Mouse (Mus musculus): ENCODE measurements at regions not wholly inside any gene's neighbourhood (a gene's known extent, or its start where the extent isn't known, plus 50 kb on each side); places are given as distances from the start of the nearest gene placed in this dataset.

- DNase-seq (ENCODE audit: low spot score), result no peak
These were observed 54.1 kb upstream of the Mtap start for GRCm38 (mm10) chr4:89082838-89083237.

GRCm38 (mm10) chr4:89078485-89078884, 58.4 kb upstream of the Mtap start:
- DNase-seq (ENCODE audit: low spot score), result no peak

GRCm38 (mm10) chr4:89074705-89075104, 62.2 kb upstream of the Mtap start:
- no peak for DNase-seq (ENCODE audit: low spot score)

- DNase-seq (ENCODE audit: low spot score), result no peak
These were observed 66.5 kb upstream of the Mtap start for GRCm38 (mm10) chr4:89070430-89070829.

- no peak for DNase-seq (ENCODE audit: low spot score)
These were observed 72.5 kb upstream of the Mtap start for GRCm38 (mm10) chr4:89064401-89064800.

GRCm38 (mm10) chr4:89062384-89062783, 74.5 kb upstream of the Mtap start:
- DNase-seq (ENCODE audit: low spot score), result no peak

DNA sequence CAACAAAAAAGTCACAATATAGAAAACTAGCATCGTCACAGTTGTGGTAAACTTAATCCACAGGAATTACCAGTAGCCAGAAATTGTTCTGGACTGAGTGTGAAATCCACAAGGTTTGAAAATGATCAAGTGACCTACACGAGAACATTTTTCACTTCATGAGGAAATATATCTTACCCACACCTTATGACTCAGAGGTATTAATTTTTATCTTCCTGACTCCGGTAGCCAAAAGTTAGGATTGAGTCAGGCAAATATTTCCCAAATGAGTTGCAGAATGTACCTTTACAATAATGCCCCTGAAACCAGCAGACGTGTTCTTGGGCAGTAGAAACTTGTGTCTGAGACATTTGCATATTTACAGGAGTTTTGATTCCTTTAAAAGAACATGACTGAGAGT, 75.3 kb upstream of the Mtap start:
- no peak for DNase-seq (ENCODE audit: low spot score)

DNA sequence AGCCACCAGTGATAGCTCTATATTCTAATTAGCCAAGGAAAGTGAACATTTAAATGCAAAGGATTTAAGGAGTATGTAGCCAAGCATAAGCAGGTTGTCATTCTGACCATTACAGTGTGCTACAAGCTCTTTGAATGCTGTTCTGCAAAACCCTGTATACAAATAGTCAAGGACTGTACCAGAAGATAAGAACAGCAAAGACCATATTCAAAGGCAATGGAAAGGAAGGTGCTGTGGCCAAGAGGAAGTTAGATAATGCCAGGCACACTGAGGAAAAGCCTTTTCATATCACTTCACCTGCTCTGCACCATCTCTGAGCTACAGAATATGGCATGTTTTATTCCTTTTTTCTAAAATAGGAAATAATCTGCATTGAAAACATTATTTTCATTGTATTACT, 79.3 kb upstream of the Mtap start:
- no peak for DNase-seq (ENCODE audit: low spot score)

GRCm38 (mm10) chr4:89057135-89057534, 79.8 kb upstream of the Mtap start:
- DNase-seq (ENCODE audit: low spot score), result no peak

DNA sequence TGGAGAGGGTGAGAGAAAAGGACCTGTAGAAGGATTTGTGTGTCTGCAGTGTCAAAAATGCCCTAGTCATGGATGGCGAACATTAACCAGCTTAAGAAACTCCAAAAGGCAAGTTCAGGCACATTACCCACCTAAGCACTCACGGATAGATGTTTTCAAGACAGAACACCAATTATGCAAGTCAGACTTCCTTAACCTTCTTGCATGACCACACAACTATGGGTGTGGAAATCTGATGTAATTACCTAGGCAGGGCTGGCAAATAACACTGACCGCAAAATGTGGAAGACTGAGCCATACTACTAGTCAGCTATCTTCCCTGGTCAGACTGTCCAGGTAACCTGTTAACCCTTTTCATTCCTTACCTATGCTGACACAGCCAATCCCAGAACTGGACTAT, 81.0 kb upstream of the Mtap start:
- no peak for DNase-seq (ENCODE audit: low spot score)

DNA sequence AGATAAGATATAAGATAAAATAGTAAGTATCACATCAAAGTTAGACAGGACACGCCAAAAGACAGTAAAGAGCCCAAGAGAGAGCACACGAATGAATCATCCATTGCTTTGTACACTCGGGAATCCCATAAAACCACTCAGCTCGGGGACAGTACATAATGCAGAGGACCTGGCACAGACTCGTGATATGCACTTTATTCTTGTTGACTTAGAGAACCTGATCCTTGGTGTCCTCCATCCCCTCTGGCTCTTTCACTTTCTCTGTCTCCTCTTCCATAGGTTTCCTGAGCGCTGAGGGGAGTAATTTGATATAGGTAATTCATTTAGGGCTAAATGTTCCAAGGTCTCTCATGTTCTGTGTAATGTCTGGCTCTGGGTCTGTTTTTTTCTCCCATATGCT, 83.3 kb upstream of the Mtap start:
- DNase-seq (ENCODE audit: low spot score), result no peak

GRCm38 (mm10) chr4:89051897-89052296, 85.0 kb upstream of the Mtap start:
- DNase-seq (ENCODE audit: low spot score), result no peak

GRCm38 (mm10) chr4:89050551-89051199, 86.2 kb upstream of the Mtap start:
- DNase-seq (ENCODE audit: low spot score), result no peak

- DNase-seq (ENCODE audit: low spot score), result no peak
These were observed 87.1 kb upstream of the Mtap start for GRCm38 (mm10) chr4:89049592-89050440.

- DNase-seq (ENCODE audit: low spot score), result no peak
These were observed 92.4 kb upstream of the Mtap start for GRCm38 (mm10) chr4:89044516-89044915.

DNA sequence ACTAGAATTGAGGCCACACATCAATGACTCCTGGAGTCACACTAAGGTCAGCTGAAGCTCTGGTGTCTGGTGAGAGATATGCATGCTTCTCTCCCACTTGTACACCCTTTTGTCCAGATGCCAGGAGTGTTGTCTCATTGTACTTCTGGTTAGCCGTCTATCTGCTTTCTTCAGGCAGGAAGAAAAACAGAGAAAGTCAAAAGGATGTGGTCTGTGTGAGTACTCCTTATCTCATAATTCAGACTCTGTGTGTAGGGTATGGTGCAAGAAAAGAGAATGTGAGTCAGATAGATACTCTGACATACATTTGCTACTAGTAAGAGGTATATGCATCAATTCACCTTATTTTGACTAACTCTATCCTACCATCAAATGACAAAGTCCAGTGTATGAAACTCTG, 92.9 kb upstream of the Mtap start:
- DNase-seq (ENCODE audit: low spot score), result no peak

DNA sequence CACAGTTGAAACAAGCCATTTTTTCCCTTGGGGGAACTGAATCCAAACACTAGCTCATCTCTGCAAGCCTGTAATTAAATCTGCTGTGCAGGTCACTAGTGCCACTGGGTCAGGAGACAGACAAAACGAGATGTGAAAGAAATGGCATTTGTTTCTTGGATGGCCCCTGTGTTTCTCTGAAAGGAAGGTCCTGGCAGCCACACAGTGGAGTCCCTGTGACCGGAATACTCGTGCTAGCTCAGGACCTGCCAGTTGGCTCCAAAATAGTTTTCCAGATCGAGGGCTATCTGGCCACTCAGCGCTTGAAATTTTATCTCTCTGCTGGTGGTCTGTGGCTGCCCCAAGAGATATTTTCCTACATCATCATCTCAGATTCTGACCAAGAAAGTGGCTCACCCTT, 96.1 kb upstream of the Mtap start:
- DNase-seq (ENCODE audit: low spot score), result peak; percentile 51

DNA sequence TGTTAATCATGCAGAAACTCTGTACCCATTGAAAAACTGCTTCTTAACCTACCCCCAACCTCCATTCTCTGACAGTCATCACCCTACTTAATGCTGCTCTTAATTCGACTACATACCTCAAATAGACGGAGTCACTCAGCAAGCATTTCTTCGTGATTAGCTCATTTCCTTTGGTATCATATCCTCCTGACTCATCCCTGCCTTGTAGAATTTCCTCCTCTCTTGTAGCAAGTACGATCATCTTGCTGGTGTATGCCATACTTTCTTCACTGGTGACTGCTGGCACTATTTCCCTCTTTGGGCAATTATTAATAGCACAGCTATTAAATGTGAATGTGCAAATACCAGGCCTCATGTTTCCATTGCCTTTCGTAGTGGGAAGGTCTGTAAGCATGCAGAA, 98.0 kb upstream of the Mtap start:
- DNase-seq (ENCODE audit: low spot score), result no peak

DNA sequence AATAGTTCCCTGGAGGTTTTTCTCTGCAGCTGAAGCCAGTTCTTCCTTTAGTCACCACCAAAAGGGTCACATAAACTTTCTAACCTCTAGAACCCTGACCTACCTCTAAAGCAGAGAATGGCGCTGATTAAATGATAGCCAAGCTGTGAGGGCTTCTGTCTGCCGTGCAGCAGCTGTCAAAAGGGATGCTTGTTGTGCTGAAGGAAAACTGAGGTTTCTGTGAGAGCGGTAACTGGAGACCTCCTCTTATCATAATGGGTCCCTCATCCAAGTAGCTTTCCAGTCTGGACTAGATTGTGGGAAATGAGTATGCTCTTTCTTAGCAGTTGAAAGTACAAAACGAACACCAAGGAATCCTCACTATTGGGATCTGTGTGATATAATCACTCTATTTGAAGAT, 98.8 kb upstream of the Mtap start:
- DNase-seq (ENCODE audit: low spot score), result no peak

DNA sequence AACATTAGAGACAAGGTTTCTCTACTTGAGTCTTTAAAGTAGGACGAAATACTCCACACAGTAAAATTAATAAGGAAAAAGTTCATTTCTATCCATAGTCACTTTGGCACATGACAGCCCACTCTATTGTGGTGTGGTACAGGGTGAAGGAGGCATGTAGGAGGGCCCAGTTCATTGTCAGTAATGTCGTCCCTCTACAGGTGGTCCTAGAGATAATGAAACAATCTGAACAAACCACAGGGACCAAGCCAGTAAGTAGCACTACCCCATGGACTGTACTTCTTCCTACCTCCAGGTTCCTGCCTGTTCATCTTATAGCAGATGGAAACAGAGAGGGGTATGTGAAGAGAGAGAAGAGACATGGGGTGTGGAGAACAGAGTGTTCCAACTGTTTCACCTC, 102.1 kb upstream of the Mtap start:
- no peak for DNase-seq (ENCODE audit: low spot score)

GRCm38 (mm10) chr4:89034299-89034698, 102.6 kb upstream of the Mtap start:
- DNase-seq (ENCODE audit: low spot score), result no peak

DNA sequence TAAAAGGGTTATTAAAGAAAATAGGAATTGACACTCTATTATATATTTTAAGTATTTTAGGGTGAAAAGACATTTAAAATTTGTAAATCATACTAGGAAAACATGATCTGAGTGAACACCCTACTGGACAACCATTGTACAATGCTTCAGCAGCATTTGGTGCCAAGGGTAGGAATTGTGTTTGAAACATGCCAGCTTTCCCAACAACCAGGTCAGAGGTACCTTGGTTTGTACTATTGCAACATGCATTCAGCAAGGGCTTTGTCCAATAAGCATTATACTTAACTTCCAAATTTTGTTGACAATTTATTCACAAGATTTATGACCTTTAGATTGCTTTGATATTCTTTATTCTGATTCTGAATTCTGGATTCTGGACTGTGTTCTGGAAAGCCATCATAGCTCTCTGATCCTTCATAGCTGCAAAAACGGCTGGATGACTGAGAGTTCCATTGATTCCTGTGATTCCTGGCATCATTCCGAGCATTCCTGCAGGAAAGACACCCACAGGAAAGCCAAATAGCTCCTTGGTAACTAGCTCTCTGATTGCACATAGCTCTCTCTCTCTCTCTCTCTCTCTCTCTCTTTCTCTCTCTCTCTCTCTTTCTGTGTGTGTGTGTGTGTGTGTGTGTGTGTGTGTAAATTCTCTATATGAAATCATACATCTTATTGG, 124.1 kb upstream of the Mtap start:
- DNase-seq (ENCODE audit: low spot score), result no peak

- DNase-seq (ENCODE audit: low spot score), result no peak
These were observed 128.4 kb upstream of the Mtap start for GRCm38 (mm10) chr4:89008561-89008960.

Measured in heart, adult 8-10 months (tissue).